Mouse (Mus musculus): ENCODE results near the gene Olfr926. TPM values are rescaled to one million over a fixed set of nuclear protein-coding genes. Genes with fewer than 3 reads are reported as not detected.
"Not testable (repeated sequence)": the region's sequence is repeated elsewhere in the genome, so short reads cannot be mapped to it uniquely, and the experiment has no call there.

The Olfr926 gene
- not detected in 2 replicates for polyA plus RNA-seq (2016; fragmentation: Nextera tagmentation; extraction: Ambion mirVana)

GRCm38 (mm10) chr9:38876826-38877225 is at the start of gene Olfr926:
Olfr926 (plus strand) TSS chr9:38877126.
- WGBS = 86% methylated on average over 2 of the region's 2 CpGs
- ATAC-seq (ENCODE audit: low FRiP score, low read depth) = no peak

GRCm38 (mm10) chr9:38833027-38833426 is 43.9 kb upstream of the Olfr926 start:
- ATAC-seq (ENCODE audit: low FRiP score, low read depth) = no peak
- 77% methylated on average over 2 of the region's 2 CpGs for WGBS
- no peaks in the 10 kb centered on the region for H3K9me3 ChIP-seq
- H3K4me1 ChIP-seq = no peaks in the 10 kb centered on the region
- no peak overlapping the region for H3K9ac ChIP-seq (replicated peaks)
- no peaks in the 10 kb centered on the region for H3K27me3 ChIP-seq
- no peaks in the 10 kb centered on the region for H3K36me3 ChIP-seq
- no peak overlapping the region for H3K4me2 ChIP-seq (replicated peaks)
- H3K27ac ChIP-seq (replicated peaks) = no peak overlapping the region
- no peak overlapping the region for H3K4me3 ChIP-seq

More at GRCm38 (mm10) chr9:38876826-38877225, at the start of gene Olfr926:
- H3K4me1 ChIP-seq = no peaks in the 10 kb centered on the region
- H3K27me3 ChIP-seq = no peaks in the 10 kb centered on the region
- no peak within 1 kb of the TSS for H3K9ac ChIP-seq (replicated peaks)
- H3K36me3 ChIP-seq = no peaks in the 10 kb centered on the region
- H3K27ac ChIP-seq (replicated peaks) = no peak within 1 kb of the TSS
- H3K4me3 ChIP-seq = no peak within 1 kb of the TSS
- H3K4me2 ChIP-seq (replicated peaks) = no peak within 1 kb of the TSS
- peaks cover 10% of the 10 kb centered on the region; the same call in 1 of the 2 replicates for H3K9me3 ChIP-seq

GRCm38 (mm10) chr9:38844149-38844548 is 32.8 kb upstream of the Olfr926 start, which contains the start of gene Olfr924:
Olfr924 (plus strand) TSS chr9:38844449.
- no peak within 1 kb of the TSS for H3K9ac ChIP-seq (replicated peaks)
- 88% methylated on average over 1 of the region's 1 CpGs for WGBS
- no peak for ATAC-seq (ENCODE audit: low FRiP score, low read depth)

GRCm38 (mm10) chr9:38854760-38855159 is 22.2 kb upstream of the Olfr926 start, which contains the start of gene Olfr26:
Olfr26 (plus strand) TSS chr9:38855060.
- no peaks in the 10 kb centered on the region for H3K4me1 ChIP-seq
- no peaks in the 10 kb centered on the region for H3K9me3 ChIP-seq
- no peak within 1 kb of the TSS for H3K9ac ChIP-seq (replicated peaks)
- ATAC-seq (ENCODE audit: low FRiP score, low read depth) = no peak
- no peaks in the 10 kb centered on the region for H3K36me3 ChIP-seq
- H3K4me3 ChIP-seq = no peak within 1 kb of the TSS
- H3K27me3 ChIP-seq = no peaks in the 10 kb centered on the region
- no peak within 1 kb of the TSS for H3K27ac ChIP-seq (replicated peaks)
- no peak within 1 kb of the TSS for H3K4me2 ChIP-seq (replicated peaks)

More at GRCm38 (mm10) chr9:38844149-38844548, 32.8 kb upstream of the Olfr926 start, which contains the start of gene Olfr924:
- H3K4me2 ChIP-seq (replicated peaks) = no peak within 1 kb of the TSS
- no peaks in the 10 kb centered on the region for H3K4me1 ChIP-seq
- H3K9me3 ChIP-seq = no peaks in the 10 kb centered on the region
- H3K4me3 ChIP-seq = no peak within 1 kb of the TSS
- H3K27ac ChIP-seq (replicated peaks) = no peak within 1 kb of the TSS
- no peaks in the 10 kb centered on the region for H3K27me3 ChIP-seq
- H3K36me3 ChIP-seq = no peaks in the 10 kb centered on the region

GRCm38 (mm10) chr9:38874880-38875279 is 2.0 kb upstream of the Olfr926 start:
- 57% methylated on average over 2 of the region's 2 CpGs for WGBS
- not testable (repeated sequence) for H3K27ac ChIP-seq (replicated peaks); H3K27me3 ChIP-seq; H3K36me3 ChIP-seq; H3K4me2 ChIP-seq (replicated peaks); H3K4me3 ChIP-seq; H3K9ac ChIP-seq (replicated peaks); H3K9me3 ChIP-seq; H3K4me1 ChIP-seq; ATAC-seq (ENCODE audit: low FRiP score, low read depth)

Other genes with a start within 250 kb of the Olfr926 start
- not detected in 2 replicates for gene Olfr916, start 217.3 kb upstream of the Olfr926 start, polyA plus RNA-seq (2016; fragmentation: Nextera tagmentation; extraction: Ambion mirVana)
- not detected in 2 replicates for gene Olfr917, start 211.3 kb upstream of the Olfr926 start, polyA plus RNA-seq (2016; fragmentation: Nextera tagmentation; extraction: Ambion mirVana)
- gene Olfr918, start 202.5 kb upstream of the Olfr926 start, polyA plus RNA-seq (2016; fragmentation: Nextera tagmentation; extraction: Ambion mirVana) = not detected in 2 replicates
- gene Olfr919, start 173.5 kb upstream of the Olfr926 start, polyA plus RNA-seq (2016; fragmentation: Nextera tagmentation; extraction: Ambion mirVana) = not detected in 2 replicates
- gene Vwa5a, start 158.9 kb upstream of the Olfr926 start, polyA plus RNA-seq (2016; fragmentation: Nextera tagmentation; extraction: Ambion mirVana) = 7.9 and 9.0 TPM in 2 replicates
- gene Olfr920, start 124.8 kb upstream of the Olfr926 start, polyA plus RNA-seq (2016; fragmentation: Nextera tagmentation; extraction: Ambion mirVana) = not detected in 2 replicates
- gene Olfr921, start 104.1 kb upstream of the Olfr926 start, polyA plus RNA-seq (2016; fragmentation: Nextera tagmentation; extraction: Ambion mirVana) = not detected in 2 replicates
- not detected in 2 replicates for gene Olfr922, start 62.5 kb upstream of the Olfr926 start, polyA plus RNA-seq (2016; fragmentation: Nextera tagmentation; extraction: Ambion mirVana)
- not detected in 2 replicates for gene Olfr923, start 50.6 kb upstream of the Olfr926 start, polyA plus RNA-seq (2016; fragmentation: Nextera tagmentation; extraction: Ambion mirVana)
- not detected in 2 replicates for gene Olfr924, start 32.7 kb upstream of the Olfr926 start, polyA plus RNA-seq (2016; fragmentation: Nextera tagmentation; extraction: Ambion mirVana)
- not detected in 2 replicates for gene Olfr26, start 22.1 kb upstream of the Olfr926 start, polyA plus RNA-seq (2016; fragmentation: Nextera tagmentation; extraction: Ambion mirVana)
- gene Olfr930, start 52.7 kb downstream of the Olfr926 start, polyA plus RNA-seq (2016; fragmentation: Nextera tagmentation; extraction: Ambion mirVana) = not detected in 2 replicates
- gene Olfr933, start 95.2 kb downstream of the Olfr926 start, polyA plus RNA-seq (2016; fragmentation: Nextera tagmentation; extraction: Ambion mirVana) = not detected in 2 replicates
- gene Olfr934, start 111.2 kb downstream of the Olfr926 start, polyA plus RNA-seq (2016; fragmentation: Nextera tagmentation; extraction: Ambion mirVana) = not detected in 2 replicates
- not detected in 2 replicates for gene Olfr935, start 122.6 kb downstream of the Olfr926 start, polyA plus RNA-seq (2016; fragmentation: Nextera tagmentation; extraction: Ambion mirVana)
- gene Olfr146, start 146.3 kb downstream of the Olfr926 start, polyA plus RNA-seq (2016; fragmentation: Nextera tagmentation; extraction: Ambion mirVana) = not detected in 2 replicates
- gene Olfr937, start 187.8 kb downstream of the Olfr926 start, polyA plus RNA-seq (2016; fragmentation: Nextera tagmentation; extraction: Ambion mirVana) = not detected in 2 replicates
- gene Olfr938, start 201.8 kb downstream of the Olfr926 start, polyA plus RNA-seq (2016; fragmentation: Nextera tagmentation; extraction: Ambion mirVana) = not detected in 2 replicates